Mouse (Mus musculus) neural tube, embryonic 11.5 days (tissue): ENCODE results near the gene Gm5294. TPM values are rescaled to one million over a fixed set of nuclear protein-coding genes. Genes with fewer than 3 reads are reported as not detected.
A peak's percentile ranks its signal among the peaks of the same experiment; 100 is the strongest.

Source experiments
- ATAC-seq: fragments of 200-750 bp; cut with Nextera tagmentation; 2 replicates; pipeline ENCODE4 v1.8.0; 2017; ENCODE audit warnings: moderate number of reproducible peaks, mild to moderate bottlenecking, moderate TSS enrichment, moderate library complexity; ENCODE audit not compliant: insufficient read depth, low FRiP score, low TSS enrichment
- DNase-seq: peaks from one replicate; pipeline ENCODE4 v3.0.0-alpha.2; 2015; ENCODE audit warnings: low spot score
- H3K27ac ChIP-seq: fragments of 300-500 bp; sonication (generic); 2 replicates; pipeline ENCODE4 v1.5.1; 2014; ENCODE audit warnings: low read depth, mild to moderate bottlenecking, low read length
- H3K27me3 ChIP-seq: fragments of 300-500 bp; sonication (generic); 2 replicates; pipeline ENCODE4 v1.6.1; 2014; ENCODE audit warnings: mild to moderate bottlenecking, low read length, mixed read lengths; ENCODE audit not compliant: control insufficient read depth, insufficient read depth
- H3K36me3 ChIP-seq: fragments of 300-500 bp; sonication (generic); 2 replicates; pipeline ENCODE4 v1.6.1; 2014; ENCODE audit warnings: mild to moderate bottlenecking, low read length, moderate library complexity, mixed read lengths; ENCODE audit not compliant: control insufficient read depth, insufficient read depth
- H3K4me1 ChIP-seq: fragments of 300-500 bp; sonication (generic); 2 replicates; pipeline ENCODE4 v1.6.1; 2014; ENCODE audit warnings: low read length, mixed read lengths; ENCODE audit not compliant: control insufficient read depth, insufficient read depth
- H3K4me2 ChIP-seq: fragments of 300-500 bp; sonication (generic); 2 replicates; pipeline ENCODE4 v1.6.1; 2014; ENCODE audit warnings: low read depth, mild to moderate bottlenecking, moderate library complexity
- H3K4me3 ChIP-seq: fragments of 300-500 bp; sonication (generic); 2 replicates; pipeline ENCODE4 v1.5.1; 2014; ENCODE audit warnings: low read depth, low read length
- H3K9ac ChIP-seq: fragments of 300-500 bp; sonication (generic); 2 replicates; pipeline ENCODE4 v1.6.1; 2014; ENCODE audit warnings: mild to moderate bottlenecking, low read length
- H3K9me3 ChIP-seq: fragments of 300-500 bp; sonication (generic); 2 replicates; pipeline ENCODE4 v1.6.1; 2016; ENCODE audit warnings: low read length; ENCODE audit not compliant: control insufficient read depth
- WGBS: fragments of 180-500 bp; shearing (Covaris S2); extraction: QIAGEN DNeasy Blood & Tissue Kit; methylation state at CpG from one replicate; pipeline ENCODE4 v1.1.7; 2014; 5-methylcytosine and 5-hydroxymethylcytosine counted together
- polyA plus RNA-seq: library from polyadenylated mRNA; unstranded; fragments of >200 nt; fragmentation: Nextera tagmentation; extraction: Ambion mirVana; gene quantifications from 2 replicates; pipeline ENCODE4 v1.2.1, GENCODE M21; 2014

Gene Gm5294
- polyA plus RNA-seq, result not detected in 2 replicates

DNA sequence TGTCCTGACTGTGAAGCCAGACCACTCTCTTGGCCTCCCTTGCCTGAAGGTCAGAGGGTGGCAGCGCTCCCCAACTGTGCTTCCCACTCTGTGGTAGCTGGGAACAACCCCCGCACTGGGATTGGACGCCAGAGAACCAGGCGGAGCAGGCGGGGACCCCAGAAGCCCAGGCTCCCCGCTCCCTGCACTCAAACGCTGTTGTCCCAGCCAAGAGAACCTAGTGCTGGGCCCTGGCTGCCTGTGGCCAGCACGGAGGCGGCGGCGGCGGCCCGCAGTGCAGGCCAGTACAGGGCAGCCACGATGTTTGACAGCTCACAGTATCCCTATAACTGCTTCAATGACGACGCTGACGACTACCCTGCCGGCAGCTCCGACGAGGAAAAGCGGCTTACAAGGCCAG, at the start of gene Gm5294:
Gene Gm5294, plus strand, starts transcription at position 301 of the 400 bp plus-strand sequence.
- ATAC-seq, result no peak

DNA sequence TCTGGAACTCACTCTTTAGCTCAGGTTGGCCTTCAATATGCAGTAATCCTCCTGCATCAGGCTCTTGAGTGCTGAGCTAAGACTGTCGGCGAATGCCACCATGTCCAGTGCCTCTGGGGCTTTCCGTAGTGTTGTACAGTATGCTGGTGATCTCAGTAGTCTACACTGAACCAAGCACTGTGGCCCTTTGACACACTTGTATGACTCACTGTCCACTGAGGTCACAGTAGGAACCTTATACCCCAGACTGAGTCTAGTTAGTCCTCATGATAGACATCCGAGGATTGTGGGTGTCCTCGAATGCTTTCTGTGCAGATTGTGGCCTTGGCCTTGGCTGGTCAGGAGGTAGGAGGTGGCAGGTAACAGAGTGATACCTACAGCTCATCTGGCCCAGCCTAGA, 44.8 kb upstream of the Gm5294 start:
- no peak for DNase-seq
- H3K9ac ChIP-seq, result no peak overlapping the region
- no peak overlapping the region for H3K4me3 ChIP-seq
- H3K4me2 ChIP-seq, result no peak overlapping the region
- peaks cover 5% of the 10 kb centered on the region; the same call in 1 of the 2 replicates for H3K4me1 ChIP-seq
- 88% methylated on average over 5 of the region's 5 CpGs for WGBS
- H3K27me3 ChIP-seq, result no peaks in the 10 kb centered on the region
- no peak for ATAC-seq
- H3K9me3 ChIP-seq, result no peaks in the 10 kb centered on the region
- H3K36me3 ChIP-seq, result no peaks in the 10 kb centered on the region; the same call in 1 of the 2 replicates
- H3K27ac ChIP-seq, result no peak overlapping the region

More for the DNA sequence above, at the start of gene Gm5294:
- 7% methylated on average over 21 of the region's 21 CpGs for WGBS
- Histone ChIP-seq H3K36me3 (no peaks in the 10 kb centered on the region), H3K4me3 (peak within 1 kb of the TSS; percentile 12; the same call in 1 of the 2 replicates), H3K4me2 (peak within 1 kb of the TSS; percentile 35), H3K4me1 (peaks cover 7% of the 10 kb centered on the region; the same call in 1 of the 2 replicates), H3K27me3 (peaks cover 43% of the 10 kb centered on the region), H3K27ac (no peak within 1 kb of the TSS), H3K9me3 (no peaks in the 10 kb centered on the region), H3K9ac (no peak within 1 kb of the TSS; the same call in 1 of the 2 replicates)
- no peak for DNase-seq

- Histone ChIP-seq H3K4me1 (peaks cover 5% of the 10 kb centered on the region; the same call in 1 of the 2 replicates), H3K36me3 (no peaks in the 10 kb centered on the region), H3K27ac (no peak overlapping the region), H3K9ac (no peak overlapping the region), H3K4me3 (no peak overlapping the region), H3K27me3 (no peaks in the 10 kb centered on the region), H3K9me3 (no peaks in the 10 kb centered on the region), H3K4me2 (no peak overlapping the region)
- ATAC-seq (no peak), DNase-seq (no peak)
- WGBS, result 71% methylated on average over 1 of the region's 1 CpGs
Observed at GRCm38 (mm10) chr5:138776346-138776745, 43.5 kb upstream of the Gm5294 start.

- peak overlapping the region; percentile 40; the same call in 1 of the 2 replicates for H3K27ac ChIP-seq
- H3K27me3 ChIP-seq, result no peaks in the 10 kb centered on the region
- WGBS, result 33% methylated on average over 9 of the region's 9 CpGs
- H3K9ac ChIP-seq, result 0 out of 2 replicates have a peak overlapping the region, but pooled peaks have one; percentile 12
- DNase-seq (peak; percentile 56), ATAC-seq (peak; percentile 73)
- H3K36me3 ChIP-seq, result no peaks in the 10 kb centered on the region
- 0 out of 2 replicates have a peak overlapping the region, but pooled peaks have one; percentile 2 for H3K4me2 ChIP-seq
- no peaks in the 10 kb centered on the region for H3K9me3 ChIP-seq
- H3K4me1 ChIP-seq, result 0 out of 2 replicates have a peak, but pooled peaks cover 5% of the 10 kb centered on the region
- no peak overlapping the region for H3K4me3 ChIP-seq
Observed at GRCm38 (mm10) chr5:138778731-138779463, 41.0 kb upstream of the Gm5294 start.

DNA sequence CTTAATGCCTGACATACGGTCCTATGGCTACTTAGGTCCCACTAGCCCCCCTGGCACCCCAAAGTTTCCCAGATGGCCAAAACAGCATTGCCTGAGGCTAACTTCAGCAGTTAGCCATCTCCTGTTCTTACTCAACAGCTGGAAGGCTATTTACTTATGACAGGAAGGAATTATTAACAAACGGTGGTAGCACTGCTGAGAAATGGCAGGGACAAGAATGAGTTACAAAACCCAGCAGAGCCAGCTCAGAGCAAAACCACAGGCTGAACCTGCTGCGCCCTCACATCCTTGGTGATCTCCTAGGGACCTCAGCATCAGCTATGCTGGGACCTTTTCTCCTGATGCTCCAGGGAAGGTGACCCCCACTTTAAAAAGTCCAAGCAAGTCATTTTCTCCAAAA, 40.2 kb upstream of the Gm5294 start:
- Histone ChIP-seq H3K27ac (no peak overlapping the region), H3K4me1 (0 out of 2 replicates have a peak, but pooled peaks cover 5% of the 10 kb centered on the region), H3K36me3 (no peaks in the 10 kb centered on the region), H3K9me3 (no peaks in the 10 kb centered on the region), H3K9ac (no peak overlapping the region), H3K4me2 (no peak overlapping the region), H3K27me3 (no peaks in the 10 kb centered on the region), H3K4me3 (no peak overlapping the region)
- ATAC-seq (no peak), DNase-seq (no peak)
- 84% methylated on average over 3 of the region's 3 CpGs for WGBS

GRCm38 (mm10) chr5:138782697-138783096, 37.2 kb upstream of the Gm5294 start:
- Histone ChIP-seq H3K4me2 (no peak overlapping the region), H3K27me3 (no peaks in the 10 kb centered on the region), H3K9me3 (no peaks in the 10 kb centered on the region), H3K36me3 (no peaks in the 10 kb centered on the region), H3K9ac (no peak overlapping the region), H3K27ac (no peak overlapping the region), H3K4me1 (0 out of 2 replicates have a peak, but pooled peaks cover 5% of the 10 kb centered on the region), H3K4me3 (no peak overlapping the region)
- ATAC-seq (no peak), DNase-seq (no peak)
- WGBS, result 76% methylated on average over 1 of the region's 1 CpGs

DNA sequence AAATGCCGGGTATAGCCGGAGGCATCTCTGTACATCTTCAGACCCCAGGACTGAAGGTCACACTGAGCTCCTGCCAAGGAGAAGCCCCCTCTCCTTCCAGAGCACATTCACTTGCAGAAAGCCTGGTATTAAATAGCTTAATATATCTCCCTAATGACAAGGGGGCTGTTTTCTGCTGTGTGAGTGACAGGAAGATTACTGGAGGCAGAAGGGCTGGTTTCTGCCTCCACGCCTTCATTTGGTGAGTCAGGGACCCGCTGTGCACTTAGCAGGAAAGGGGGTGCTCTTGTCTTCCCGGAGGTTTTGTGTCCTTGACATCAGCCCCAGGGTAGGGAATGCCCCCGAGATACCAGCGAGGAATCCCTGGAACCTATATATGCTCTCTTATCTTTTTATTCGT, 36.7 kb upstream of the Gm5294 start:
- Histone ChIP-seq H3K4me1 (0 out of 2 replicates have a peak, but pooled peaks cover 5% of the 10 kb centered on the region), H3K9ac (no peak overlapping the region), H3K36me3 (no peaks in the 10 kb centered on the region), H3K27ac (no peak overlapping the region), H3K9me3 (no peaks in the 10 kb centered on the region), H3K4me2 (no peak overlapping the region), H3K4me3 (no peak overlapping the region), H3K27me3 (no peaks in the 10 kb centered on the region)
- ATAC-seq (no peak), DNase-seq (no peak)
- 86% methylated on average over 8 of the region's 8 CpGs for WGBS

DNA sequence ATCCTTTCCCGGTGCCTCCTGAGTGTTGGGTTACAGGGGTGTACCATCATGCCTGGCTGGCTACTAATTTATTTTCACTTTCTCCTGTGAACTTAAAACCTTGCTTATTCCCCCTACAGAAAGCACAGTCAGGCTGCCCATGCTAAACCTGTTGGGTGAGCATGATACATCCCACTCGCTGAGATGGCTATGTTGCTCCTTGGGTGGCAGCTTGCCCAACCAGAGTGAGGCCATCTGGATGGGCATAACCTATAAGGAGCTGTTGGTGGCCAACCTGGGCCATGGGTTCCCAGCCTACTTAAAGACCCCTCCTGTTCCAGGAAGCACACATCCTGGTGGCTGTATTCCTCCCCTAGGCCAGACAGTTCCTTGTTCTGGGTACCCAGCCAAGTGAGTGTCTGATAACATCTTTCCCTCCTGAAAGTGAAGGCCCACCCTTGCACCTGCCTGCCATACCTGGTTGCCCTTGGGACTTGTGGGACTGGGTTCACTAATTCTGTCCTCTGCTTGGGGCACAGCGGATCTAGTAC, 33.8 kb upstream of the Gm5294 start:
- Histone ChIP-seq H3K36me3 (no peaks in the 10 kb centered on the region), H3K27ac (no peak overlapping the region), H3K9ac (no peak overlapping the region), H3K27me3 (no peaks in the 10 kb centered on the region), H3K4me1 (no peaks in the 10 kb centered on the region), H3K9me3 (no peaks in the 10 kb centered on the region), H3K4me3 (no peak overlapping the region), H3K4me2 (no peak overlapping the region)
- DNase-seq (no peak), ATAC-seq (no peak)
- WGBS, result 91% methylated on average over 3 of the region's 3 CpGs
